Mouse (Mus musculus) cerebellum, postnatal 4 days (tissue): ENCODE measurements around the gene Gdpd5.
A peak's percentile ranks its signal among the peaks of the same experiment; 100 is the strongest.
"Not testable (repeated sequence)": the region's sequence is repeated elsewhere in the genome, so short reads cannot be mapped to it uniquely, and the experiment has no call there.

ENCODE experiments used
- DNase-seq, 2 experiments: peaks; one replicate each; pipeline ENCODE4 v3.0.0; 2022; ENCODE audit warnings: low spot score in 2 of 2, mixed read lengths in 1 of 2

The Gdpd5 gene

DNA sequence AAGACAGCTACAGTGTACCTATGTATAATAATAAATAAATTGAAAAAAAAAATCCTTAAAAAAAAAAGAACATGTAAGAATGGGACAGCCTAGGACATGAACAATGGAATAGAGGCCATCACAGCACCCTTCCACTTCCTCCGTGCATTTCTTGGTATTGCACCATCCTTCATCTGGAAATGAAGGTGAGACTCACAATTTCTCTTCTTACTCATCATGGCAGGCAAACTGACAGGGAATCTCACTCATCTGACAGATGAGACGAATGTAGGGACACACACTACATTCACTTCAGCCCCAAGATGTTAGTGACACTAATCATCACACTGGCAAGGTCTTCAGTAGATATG is 94.3 kb downstream of the Gdpd5 start:
- DNase-seq, result no peak

DNA sequence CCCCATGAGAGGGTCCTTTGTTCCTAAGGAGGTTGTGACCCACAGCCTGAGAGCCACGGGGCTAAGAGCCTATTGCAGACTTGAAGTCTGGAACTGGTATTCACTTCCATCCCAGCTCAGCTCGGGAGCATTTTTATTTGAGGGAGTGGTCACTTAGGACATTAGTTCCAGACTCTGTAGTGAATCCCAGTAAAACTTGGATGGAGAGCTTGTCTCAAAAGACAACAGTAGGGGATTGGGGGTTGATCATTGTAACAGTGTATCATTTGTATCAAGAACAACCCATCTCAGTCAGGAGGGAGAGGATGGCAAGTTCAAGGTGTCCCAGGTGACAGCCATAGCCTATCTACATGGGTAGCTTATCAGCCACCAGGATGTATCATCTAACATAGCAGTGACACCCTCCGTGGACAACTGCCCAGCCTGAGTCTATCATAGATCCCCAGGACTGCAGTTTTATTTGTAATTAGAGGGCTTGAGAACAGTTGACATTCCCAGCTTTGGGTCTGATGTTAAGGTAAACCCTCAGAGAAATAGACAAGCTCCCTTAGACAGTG is 95.4 kb downstream of the Gdpd5 start:
- no peak for DNase-seq

DNA sequence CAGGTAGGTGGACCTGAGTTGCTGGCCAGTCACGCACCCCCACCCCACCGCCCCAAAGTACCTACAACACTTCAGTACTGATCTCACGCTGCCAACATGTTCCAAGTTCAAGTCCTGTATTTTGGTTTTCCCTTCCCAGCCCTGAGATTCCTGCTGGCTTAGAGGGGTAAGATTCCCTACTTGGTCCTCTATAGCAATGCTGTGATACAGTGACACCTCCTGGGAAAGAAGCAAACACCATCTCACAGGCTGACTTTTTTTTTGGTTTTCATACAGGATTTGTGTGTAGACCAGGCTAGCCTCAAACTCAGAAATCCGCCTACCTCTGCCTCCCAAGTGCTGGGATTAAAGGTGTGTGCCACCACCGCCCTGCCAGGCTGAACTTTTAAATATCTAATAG is 96.0 kb downstream of the Gdpd5 start:
- no peak for DNase-seq

DNA sequence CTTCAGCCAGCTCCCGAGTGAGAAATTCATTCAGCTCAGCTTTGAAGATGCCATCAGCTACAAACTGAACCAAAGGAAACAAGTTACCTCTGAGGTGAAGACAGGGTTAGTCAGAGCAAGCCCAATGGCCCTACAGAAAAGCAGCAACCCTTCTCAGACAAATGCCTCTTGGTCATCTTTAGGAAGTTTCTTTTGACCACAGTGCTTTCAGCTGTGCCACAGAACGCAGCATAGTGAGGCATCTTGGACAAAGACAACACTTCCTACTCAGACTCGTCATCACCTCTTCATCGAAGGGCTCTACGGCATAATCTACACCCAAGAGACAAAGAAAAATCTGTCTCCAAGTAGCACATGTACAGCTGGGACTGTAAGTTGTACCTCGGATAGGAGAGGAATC is 101.4 kb downstream of the Gdpd5 start:
- no peak for DNase-seq

DNA sequence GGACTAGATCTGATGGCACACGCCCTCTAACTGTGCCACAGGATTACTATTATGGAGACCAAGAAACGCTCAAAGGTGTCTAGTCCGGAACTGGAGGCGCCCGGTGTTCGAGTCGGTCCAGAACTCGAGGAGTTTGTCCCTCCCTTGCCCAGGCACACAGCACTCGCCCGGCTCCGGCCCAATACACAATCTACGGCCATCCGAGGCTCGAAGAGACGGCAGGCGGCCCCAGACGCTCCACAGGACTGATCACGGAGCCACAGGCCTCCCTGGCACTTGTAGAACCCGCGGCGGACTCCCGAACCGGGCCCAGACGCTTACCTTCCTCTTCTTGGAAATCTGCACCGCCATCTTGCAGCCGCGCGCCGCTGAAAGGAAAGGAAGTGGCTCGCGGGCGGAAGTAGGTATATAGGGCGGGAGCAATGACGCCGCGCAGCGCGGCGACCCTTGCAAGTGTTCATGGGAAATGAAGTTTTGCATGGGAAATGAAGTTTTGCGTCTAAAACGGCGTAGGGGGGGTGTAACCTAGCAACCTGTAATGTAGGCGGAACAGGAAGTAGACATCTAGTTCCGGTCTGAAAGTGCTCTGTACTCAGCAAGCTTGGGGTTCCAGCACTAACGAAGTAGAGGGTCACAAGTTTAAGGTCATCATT is 102.2 kb downstream of the Gdpd5 start, which contains the start of gene Rps3:
Gene Rps3 (minus strand): TSS at position 468 of the 653 bp plus-strand sequence.
- peak; percentile 83 to 90 for DNase-seq

DNA sequence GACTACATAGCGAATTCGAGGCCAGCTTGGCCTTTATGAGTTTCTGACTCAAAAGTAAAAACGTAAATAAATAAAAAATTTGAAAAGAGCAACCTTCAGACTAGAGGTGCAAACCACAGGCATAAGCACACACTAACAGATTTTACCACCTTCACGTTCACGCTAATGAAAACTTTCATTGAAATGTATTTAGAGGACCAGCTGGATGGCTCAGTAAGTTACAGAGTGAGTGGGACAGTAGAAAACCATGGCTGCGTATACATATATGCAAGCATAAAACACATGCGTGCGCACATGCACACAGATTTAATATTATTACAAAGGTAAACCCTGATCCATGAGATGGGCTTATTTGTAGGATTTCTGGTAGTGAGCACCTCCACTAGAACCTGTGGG is 102.7 kb downstream of the Gdpd5 start:
- no peak for DNase-seq

DNA sequence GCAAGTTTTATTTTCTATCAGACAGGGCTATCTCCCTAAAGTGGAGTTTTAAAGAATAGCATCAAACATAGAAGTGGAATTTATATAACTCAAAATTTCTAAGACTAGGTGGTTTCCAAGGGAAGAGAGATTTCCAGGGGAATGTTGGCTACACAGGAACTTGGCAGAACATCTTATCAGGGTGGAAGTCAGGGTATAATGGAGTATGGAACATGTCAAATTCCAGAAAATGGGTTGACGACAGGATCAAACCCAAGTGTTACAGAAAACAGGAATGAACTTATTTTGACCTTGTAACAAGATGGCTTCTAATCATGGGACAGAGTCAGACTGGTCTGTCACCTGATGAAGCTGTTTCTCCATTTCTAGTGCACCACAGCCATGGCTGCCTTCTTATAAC is 103.5 kb downstream of the Gdpd5 start:
- DNase-seq, result no peak

DNA sequence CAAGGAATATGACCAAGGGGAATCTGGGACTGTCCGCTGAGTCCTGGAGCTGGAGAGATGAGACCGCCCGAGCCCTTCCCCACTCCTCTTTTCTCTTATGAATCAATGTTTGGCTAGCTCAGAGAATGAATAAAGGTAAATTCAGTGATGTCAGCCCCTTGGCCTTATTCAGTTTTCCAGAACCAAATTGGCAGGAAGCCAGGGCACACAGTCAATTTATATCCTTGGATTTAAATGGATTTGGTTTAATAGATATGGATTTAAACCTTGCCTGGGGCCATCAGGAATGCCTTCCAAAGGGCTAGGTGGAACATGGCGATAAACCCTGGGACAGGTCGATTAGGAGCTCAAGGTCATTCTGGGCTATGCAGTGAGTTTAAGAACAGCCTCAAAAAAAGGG is 108.5 kb downstream of the Gdpd5 start:
- DNase-seq, result no peak

DNA sequence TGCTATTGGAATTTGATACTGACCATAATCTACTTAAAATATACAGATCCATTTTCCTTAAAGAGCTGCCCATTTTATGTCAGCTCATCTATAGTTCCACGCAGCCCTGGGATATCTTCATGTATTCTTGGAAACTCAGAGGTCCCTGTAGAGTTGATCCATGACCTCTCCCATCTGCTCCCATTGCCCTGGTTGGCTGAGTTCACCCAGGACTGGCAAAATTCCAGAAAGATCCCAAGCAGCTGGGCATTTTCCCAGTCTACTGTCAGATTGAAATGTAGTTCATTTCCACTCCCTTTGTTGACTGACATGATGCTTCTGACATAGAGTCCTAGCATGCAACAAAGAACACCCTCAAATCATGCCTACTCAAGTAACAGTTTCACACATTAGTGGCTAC is 117.9 kb downstream of the Gdpd5 start:
- peak in 1 of 2 experiments; percentile 53 for DNase-seq

DNA sequence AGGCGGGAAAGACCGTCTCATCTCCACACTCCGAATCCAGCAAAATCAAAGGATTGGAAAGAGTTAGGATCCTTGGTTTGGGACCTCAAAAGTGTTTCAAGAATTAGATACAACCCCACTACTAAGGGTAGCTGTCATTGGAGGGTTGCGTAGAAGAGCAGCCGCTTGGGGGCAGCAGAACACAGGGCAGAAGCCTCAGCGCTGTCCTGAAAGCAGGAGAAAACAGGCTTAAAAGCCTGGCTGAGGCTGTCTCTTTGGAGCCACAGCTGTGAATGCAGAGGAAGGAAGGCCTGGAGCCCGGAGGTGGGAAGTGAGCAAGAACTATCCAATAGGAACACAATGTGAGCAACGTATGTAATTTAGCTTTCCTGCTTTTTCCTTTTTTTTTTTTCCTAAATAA is 119.0 kb downstream of the Gdpd5 start:
- DNase-seq, result peak; percentile 72 to 83

DNA sequence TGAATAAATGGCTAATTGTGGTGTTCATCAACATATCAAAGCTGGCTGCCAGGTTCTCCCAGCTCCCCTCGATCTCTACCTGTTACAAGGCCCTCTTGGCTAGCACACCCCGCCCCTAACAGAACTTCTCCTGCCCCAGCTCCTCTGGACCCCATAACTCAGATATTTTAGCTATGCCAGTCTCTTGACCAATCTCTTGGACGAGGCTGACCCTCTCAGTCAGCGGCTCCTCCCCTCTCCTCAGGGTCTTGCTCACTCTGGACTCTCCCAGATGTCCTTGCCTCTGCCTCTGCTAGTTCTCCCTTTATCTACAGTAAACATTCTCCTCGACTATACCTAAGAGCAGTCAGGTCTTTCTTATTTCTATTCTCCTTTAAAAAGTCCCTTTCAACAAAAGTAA is 119.4 kb downstream of the Gdpd5 start:
- DNase-seq, result no peak

DNA sequence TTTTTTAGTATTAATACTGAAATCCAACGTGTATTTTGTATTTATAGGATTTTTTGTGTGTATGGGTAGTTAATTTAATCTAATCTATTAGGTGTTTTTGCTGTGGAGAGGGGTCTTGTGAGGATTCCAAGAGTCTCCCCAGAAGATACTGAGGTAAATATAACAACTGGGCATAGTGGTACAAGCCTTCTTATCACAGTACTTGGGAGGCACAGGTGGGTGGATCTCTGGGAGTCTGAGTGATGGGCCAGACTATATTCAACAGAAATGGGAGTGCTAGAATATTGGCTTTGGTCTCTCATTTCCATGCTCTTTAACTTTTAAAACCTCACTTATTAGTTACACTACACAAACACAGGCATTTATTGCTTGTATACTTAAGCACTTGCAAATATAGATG is 119.9 kb downstream of the Gdpd5 start:
- DNase-seq, result no peak

DNA sequence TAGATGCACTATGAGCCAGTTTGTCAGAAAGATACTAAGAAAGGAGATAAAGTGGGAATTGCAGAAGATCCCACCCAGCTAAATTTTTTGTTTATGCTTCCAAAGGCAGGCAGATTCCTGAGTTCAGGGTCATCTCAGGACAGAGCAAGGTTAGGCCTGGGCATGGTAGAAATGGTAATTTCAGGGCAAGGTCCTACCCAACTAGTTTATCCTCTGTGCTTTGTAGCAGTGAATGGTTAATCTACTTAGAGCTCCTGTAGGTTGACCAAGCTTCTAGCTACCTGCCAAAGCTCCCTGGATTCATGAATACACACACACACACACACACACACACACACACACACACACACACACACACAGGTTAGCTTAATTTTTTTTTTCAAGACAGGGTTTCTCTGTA is 123.3 kb downstream of the Gdpd5 start:
- DNase-seq, result no peak

DNA sequence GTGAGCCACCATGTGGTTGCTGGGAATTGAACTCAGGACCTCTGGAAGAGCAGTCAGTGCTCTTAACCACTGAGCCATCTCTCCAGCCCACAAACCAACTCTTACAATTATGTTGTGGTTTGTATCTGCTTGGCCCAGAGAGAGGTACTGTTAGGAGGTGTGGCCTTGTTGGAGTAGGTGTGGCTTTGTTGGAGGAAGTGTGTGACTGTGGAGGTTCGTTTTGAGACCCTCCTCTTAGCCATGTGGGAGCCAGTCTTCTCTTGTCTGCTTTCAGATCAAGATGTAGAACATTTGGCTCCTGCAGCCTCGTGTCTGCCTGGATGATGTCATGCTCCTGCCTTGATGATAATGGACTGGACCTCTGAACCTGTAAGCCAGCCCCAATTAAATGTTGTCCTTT is 127.0 kb downstream of the Gdpd5 start:
- not testable (repeated sequence) for DNase-seq

DNA sequence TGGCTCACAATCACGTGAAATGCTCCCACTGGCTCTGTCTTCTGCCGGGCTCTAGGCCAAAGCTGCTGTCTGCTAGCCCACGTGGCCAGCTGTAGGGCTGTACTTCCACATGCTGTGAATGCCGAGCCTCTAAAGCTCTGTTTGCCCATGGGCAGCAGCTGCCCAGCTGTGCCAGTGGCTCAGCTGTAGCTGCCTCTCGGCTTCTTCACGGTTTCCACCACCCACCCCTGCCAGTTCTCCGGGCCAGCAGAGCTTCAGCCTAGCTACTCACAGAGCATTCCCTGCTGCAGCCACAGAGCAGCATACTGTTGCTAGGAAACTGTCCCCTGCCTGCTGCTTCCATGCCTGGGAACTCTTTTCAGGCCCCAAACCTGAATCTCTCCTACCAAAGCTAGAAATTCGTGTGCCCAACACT is 128.9 kb downstream of the Gdpd5 start:
- DNase-seq, result peak; percentile 38 to 59
